Mouse (Mus musculus) intestine, postnatal 0 days (tissue): Measurements from ENCODE around the gene Mtfr1l. TPM values are rescaled to one million over a fixed set of nuclear protein-coding genes. Genes with fewer than 3 reads are reported as not detected.

Experiments used
- ATAC-seq: fragments of 200-750 bp; cut with Nextera tagmentation; 2 replicates; pipeline ENCODE4 v1.8.0; 2017; ENCODE audit warnings: mild to moderate bottlenecking, moderate TSS enrichment, moderate library complexity
- H3K27ac ChIP-seq: fragments of 300-500 bp; sonication (generic); 2 replicates; pipeline ENCODE4 v1.5.1; 2014; ENCODE audit warnings: mild to moderate bottlenecking, low read depth, low read length, moderate library complexity
- H3K27me3 ChIP-seq: fragments of 300-500 bp; sonication (generic); replicated peaks from 2 replicates; pipeline ENCODE4 v1.6.1; 2014; ENCODE audit warnings: low read length, mixed read lengths; ENCODE audit not compliant: control insufficient read depth, insufficient read depth
- H3K36me3 ChIP-seq: fragments of 300-500 bp; sonication (generic); 2 replicates; pipeline ENCODE4 v1.6.1; 2014; ENCODE audit warnings: mild to moderate bottlenecking, moderate library complexity; ENCODE audit not compliant: control insufficient read depth, insufficient read depth
- H3K4me1 ChIP-seq: fragments of 300-500 bp; sonication (generic); replicated peaks from 2 replicates; pipeline ENCODE4 v1.6.1; 2014; ENCODE audit warnings: antibody characterized with exemption, low read length, mixed read lengths; ENCODE audit not compliant: control insufficient read depth, insufficient read depth
- H3K4me2 ChIP-seq: fragments of 300-500 bp; sonication (generic); replicated peaks from 2 replicates; pipeline ENCODE4 v1.6.1; 2014; ENCODE audit warnings: low read depth, mild to moderate bottlenecking, moderate library complexity
- H3K4me3 ChIP-seq: fragments of 300-500 bp; sonication (generic); 2 replicates; pipeline ENCODE4 v1.5.1; 2014; ENCODE audit warnings: low read depth, low read length
- H3K9ac ChIP-seq: fragments of 300-500 bp; sonication (generic); 2 replicates; pipeline ENCODE4 v1.6.1; 2014; ENCODE audit warnings: mild to moderate bottlenecking, low read depth, low read length
- H3K9me3 ChIP-seq: fragments of 300-500 bp; sonication (generic); 2 replicates; pipeline ENCODE4 v1.6.1; 2016; ENCODE audit warnings: mixed run types; ENCODE audit not compliant: control insufficient read depth
- CTCF ChIP-seq: sonication (generic); IDR thresholded peaks from 2 replicates; pipeline ENCODE4 v1.5.1; 2016; ENCODE audit warnings: low read depth, mild to moderate bottlenecking, control low read depth, antibody characterized with exemption, moderate library complexity
- WGBS: fragments of 180-500 bp; shearing (Covaris S2); extraction: QIAGEN DNeasy Blood & Tissue Kit; methylation state at CpG from one replicate; pipeline ENCODE4 v1.1.7; 2014; 5-methylcytosine and 5-hydroxymethylcytosine counted together
- polyA plus RNA-seq: library from polyadenylated mRNA; unstranded; fragments of >200 nt; fragmentation: Nextera tagmentation; extraction: Ambion mirVana; gene quantifications from 2 replicates; pipeline ENCODE4 v1.2.1, GENCODE M21; 2015

Gene Mtfr1l
- polyA plus RNA-seq, result 84.5 and 88.1 TPM in 2 replicates

- Histone ChIP-seq H3K4me1 (no peaks in the 10 kb centered on the region), H3K27me3 (no peaks in the 10 kb centered on the region), H3K9me3 (no peaks in the 10 kb centered on the region), H3K27ac (peak within 1 kb of the TSS; percentile 94), H3K9ac (peak within 1 kb of the TSS; percentile 94), H3K4me3 (peak within 1 kb of the TSS; percentile 82), H3K4me2 (peak within 1 kb of the TSS; percentile 96), H3K36me3 (peaks cover 21% of the 10 kb centered on the region)
- ATAC-seq, result peak; percentile 97
- TF ChIP-seq CTCF, result no peak
- under 1% methylated on average over 62 of the region's 71 CpGs for WGBS
Measured at GRCm38 (mm10) chr4:134534932-134535786, at the start of gene Mtfr1l. TSS of gene Mtfr1l (minus strand) at chr4:134535387.

DNA sequence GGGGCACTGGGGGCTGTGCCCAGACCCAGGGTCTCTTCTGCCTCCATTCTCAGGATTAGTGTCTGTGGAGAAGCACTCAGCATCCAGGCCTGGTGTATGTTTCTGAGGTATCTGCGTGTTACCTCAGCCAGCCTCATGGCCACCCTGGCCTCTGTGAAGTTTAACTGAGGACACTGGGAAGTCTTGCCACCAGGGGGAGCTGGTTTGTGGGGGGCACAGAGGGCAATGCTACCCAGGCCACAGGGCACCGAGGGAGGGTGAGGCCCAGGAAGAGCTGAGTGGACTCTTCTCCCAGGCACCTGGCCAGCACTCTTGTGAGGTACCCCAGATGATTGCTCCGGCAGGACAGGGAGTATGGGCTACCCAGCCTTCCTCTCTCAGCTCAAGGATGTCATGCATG lies 48.3 kb upstream of the Mtfr1l start:
- H3K4me1 ChIP-seq, result no peaks in the 10 kb centered on the region
- H3K27me3 ChIP-seq, result no peaks in the 10 kb centered on the region
- H3K4me3 ChIP-seq, result no peak overlapping the region
- TF ChIP-seq CTCF, result peak; percentile 77
- no peaks in the 10 kb centered on the region for H3K36me3 ChIP-seq
- WGBS, result 64% methylated on average over 3 of the region's 3 CpGs
- no peak overlapping the region for H3K4me2 ChIP-seq
- no peak overlapping the region for H3K27ac ChIP-seq
- no peak overlapping the region for H3K9ac ChIP-seq
- H3K9me3 ChIP-seq, result no peaks in the 10 kb centered on the region
- ATAC-seq, result no peak

GRCm38 (mm10) chr4:134581365-134581764 lies 46.2 kb upstream of the Mtfr1l start:
- 57% methylated on average over 8 of the region's 8 CpGs for WGBS
- Histone ChIP-seq H3K27ac (no peak overlapping the region), H3K4me2 (no peak overlapping the region), H3K4me1 (no peaks in the 10 kb centered on the region), H3K9me3 (no peaks in the 10 kb centered on the region), H3K9ac (no peak overlapping the region), H3K27me3 (no peaks in the 10 kb centered on the region), H3K4me3 (no peak overlapping the region), H3K36me3 (no peaks in the 10 kb centered on the region)
- ATAC-seq, result no peak
- no peak for TF ChIP-seq CTCF

- Histone ChIP-seq H3K4me2 (no peak overlapping the region), H3K9me3 (no peaks in the 10 kb centered on the region), H3K9ac (no peak overlapping the region), H3K27ac (no peak overlapping the region), H3K36me3 (no peaks in the 10 kb centered on the region), H3K27me3 (no peaks in the 10 kb centered on the region), H3K4me3 (no peak overlapping the region), H3K4me1 (no peaks in the 10 kb centered on the region)
- no peak for ATAC-seq
- WGBS, result 86% methylated on average over 15 of the region's 15 CpGs
- no peak for TF ChIP-seq CTCF
Measured at GRCm38 (mm10) chr4:134580351-134581148, 45.4 kb upstream of the Mtfr1l start.

DNA sequence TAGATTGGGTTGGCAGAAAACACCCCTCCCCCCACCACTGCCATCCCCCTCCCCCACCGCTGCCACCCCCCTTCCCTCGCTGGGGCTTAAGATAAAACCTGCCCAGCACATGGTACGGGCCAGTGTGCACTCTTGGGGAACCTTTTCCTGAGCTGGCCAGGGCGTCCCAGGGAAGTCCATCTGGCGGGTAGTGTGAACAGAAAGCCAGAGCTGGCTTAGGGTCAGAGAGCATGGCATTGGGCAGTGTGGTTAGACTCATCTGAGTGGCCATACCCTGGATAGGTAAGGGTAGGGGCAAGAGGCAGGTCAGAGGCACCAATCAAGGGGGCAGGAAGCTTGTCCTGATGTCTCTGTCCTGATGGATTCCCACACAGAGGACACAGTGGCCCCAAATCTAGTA lies 44.4 kb upstream of the Mtfr1l start:
- no peak overlapping the region for H3K4me3 ChIP-seq
- H3K27ac ChIP-seq, result no peak overlapping the region
- H3K4me2 ChIP-seq, result no peak overlapping the region
- H3K27me3 ChIP-seq, result no peaks in the 10 kb centered on the region
- peaks cover 6% of the 10 kb centered on the region; the same call in 1 of the 2 replicates for H3K36me3 ChIP-seq
- no peaks in the 10 kb centered on the region for H3K4me1 ChIP-seq
- 31% methylated on average over 5 of the region's 5 CpGs for WGBS
- H3K9me3 ChIP-seq, result no peaks in the 10 kb centered on the region
- no peak for ATAC-seq
- H3K9ac ChIP-seq, result no peak overlapping the region
- no peak for TF ChIP-seq CTCF

GRCm38 (mm10) chr4:134579212-134579611 lies 44.0 kb upstream of the Mtfr1l start:
- Histone ChIP-seq H3K9me3 (no peaks in the 10 kb centered on the region), H3K4me1 (no peaks in the 10 kb centered on the region), H3K9ac (no peak overlapping the region), H3K27ac (no peak overlapping the region), H3K36me3 (peaks cover 6% of the 10 kb centered on the region; the same call in 1 of the 2 replicates), H3K4me2 (0 out of 2 replicates have a peak overlapping the region, but pooled peaks have one; percentile 21), H3K27me3 (no peaks in the 10 kb centered on the region), H3K4me3 (no peak overlapping the region)
- ATAC-seq, result no peak
- whole genome bisulfite sequencing, result 5% methylated on average over 11 of the region's 11 CpGs
- TF ChIP-seq CTCF, result peak; percentile 60
